Comparison of ENCODE assay signal across 7 mouse cellular contexts in genomic region chr6:67451330-67451729, GRCm38 (mm10). TPM values are rescaled to one million over a fixed set of nuclear protein-coding genes. Genes with fewer than 3 reads are reported as not detected.
A peak's percentile ranks its signal among the peaks of the same experiment; 100 is the strongest.
DNase-seq lines count a peak whose midpoint lies in the region; ATAC-seq and TF ChIP-seq lines count a peak whose summit lies in the region.

No protein-coding gene starts in this region.

- H3K9me3 ChIP-seq in kidney, embryonic 16.5 days (ENCODE audit: low read length), result no peaks in the 10 kb centered on the region
- no peaks in the 10 kb centered on the region for H3K9me3 ChIP-seq in midbrain, embryonic 13.5 days

- no peaks in the 10 kb centered on the region for H3K36me3 ChIP-seq in kidney, adult 2 months (ENCODE audit: control insufficient read depth, insufficient read depth, low read length)
- H3K36me3 ChIP-seq in kidney, embryonic 16.5 days (ENCODE audit: insufficient read depth, low read length), result no peaks in the 10 kb centered on the region
- H3K36me3 ChIP-seq in midbrain, embryonic 13.5 days, result no peaks in the 10 kb centered on the region

- no peak for TF ChIP-seq CTCF in kidney, adult 2 months (conservative IDR thresholded peaks at IDR 0.05; ENCODE audit: insufficient read depth, insufficient read length, low read depth, low read length)

- H3K27me3 ChIP-seq in kidney, adult 2 months (replicated peaks; ENCODE audit: control insufficient read depth, insufficient read depth, low read length), result no peaks in the 10 kb centered on the region
- H3K27me3 ChIP-seq in kidney, embryonic 16.5 days (ENCODE audit: insufficient read depth, low read length), result no peaks in the 10 kb centered on the region
- no peaks in the 10 kb centered on the region for H3K27me3 ChIP-seq in midbrain, embryonic 13.5 days

- TF ChIP-seq POLR2A in kidney, adult 2 months (IDR thresholded peaks at IDR 0.05; ENCODE audit: low read depth, low read length), result no peak

- no peak for ATAC-seq in kidney, embryonic 16.5 days (ENCODE audit: low FRiP score, low TSS enrichment)
- ATAC-seq in midbrain, embryonic 13.5 days, result no peak

- H3K4me3 ChIP-seq in kidney, adult 2 months (ENCODE audit: insufficient read depth, low read depth, low read length), result no peak overlapping the region
- no peak overlapping the region for H3K4me3 ChIP-seq in kidney, embryonic 16.5 days (ENCODE audit: low read length)
- H3K4me3 ChIP-seq in midbrain, embryonic 13.5 days (replicated peaks), result no peak overlapping the region

- 51% methylated on average over 5 of the region's 5 CpGs for WGBS in kidney, adult 2 months
- WGBS in kidney, embryonic 16.5 days, result 54% methylated on average over 5 of the region's 5 CpGs
- WGBS in midbrain, embryonic 13.5 days, result 61% methylated on average over 5 of the region's 5 CpGs

- DNase-seq in kidney, adult 2 months, result peak; percentile 24
- peak; percentile 23 for DNase-seq in urinary bladder, postnatal 25 days (ENCODE audit: low spot score)
- no peak for DNase-seq in urinary bladder, postnatal 36 days (ENCODE audit: low spot score in 2 of 2)
- peak; percentile 9 for DNase-seq in fibroblast of lung, adult 2 months (ENCODE audit: low read depth)
- DNase-seq in right cerebral cortex, postnatal 14 days, result peak; percentile 25

- H3K4me2 ChIP-seq in kidney, embryonic 16.5 days (replicated peaks; ENCODE audit: low read depth, low read length), result no peak overlapping the region
- H3K4me2 ChIP-seq in midbrain, embryonic 13.5 days (replicated peaks), result no peak overlapping the region

- no peaks in the 10 kb centered on the region for H3K4me1 ChIP-seq in kidney, adult 2 months (ENCODE audit: control insufficient read depth, insufficient read depth, low read length)
- no peaks in the 10 kb centered on the region for H3K4me1 ChIP-seq in kidney, embryonic 16.5 days (ENCODE audit: insufficient read depth, low read length)
- H3K4me1 ChIP-seq in midbrain, embryonic 13.5 days (replicated peaks), result no peaks in the 10 kb centered on the region

- H3K9ac ChIP-seq in kidney, embryonic 16.5 days (replicated peaks; ENCODE audit: low read length), result no peak overlapping the region
- H3K9ac ChIP-seq in midbrain, embryonic 13.5 days (replicated peaks), result no peak overlapping the region

- H3K27ac ChIP-seq in kidney, adult 2 months (ENCODE audit: insufficient read depth, low read depth, low read length), result no peak overlapping the region
- no peak overlapping the region for H3K27ac ChIP-seq in kidney, embryonic 16.5 days (ENCODE audit: low read length)
- no peak overlapping the region for H3K27ac ChIP-seq in midbrain, embryonic 13.5 days

RNA-seq across cellular contexts. Expression of gene Il23r, which starts 40.3 kb away (rescaled TPM):
- not detected in 2 replicates for polyA plus RNA-seq in kidney, adult 2 months (2012; rRNA removed)
- polyA plus RNA-seq in kidney, embryonic 16.5 days (2015; fragmentation: Nextera tagmentation; extraction: Ambion mirVana), result not detected in 2 replicates
- not detected in 2 replicates for polyA plus RNA-seq in midbrain, embryonic 13.5 days (2015; fragmentation: Nextera tagmentation; extraction: Ambion mirVana)

Comparison
In these comparisons a context has a peak if more than half of its experiments do, and no peak if none do; other contexts are left out.
1. DNase-seq: peak in kidney, adult 2 months (single experiment), urinary bladder, postnatal 25 days (single experiment), fibroblast of lung, adult 2 months (single experiment) and right cerebral cortex, postnatal 14 days (single experiment); none in urinary bladder, postnatal 36 days (0 of 2).